Mouse (Mus musculus): ENCODE data around the gene Cym. TPM values are rescaled to one million over a fixed set of nuclear protein-coding genes. Genes with fewer than 3 reads are reported as not detected.
A peak's percentile ranks its signal among the peaks of the same experiment; 100 is the strongest.

Cym gene
- polyA plus RNA-seq, 1 experiment from 2014 or later, result not detected

GRCm38 (mm10) chr3:107214606-107215005 is 6.9 kb downstream of the Cym start:
- Histone ChIP-seq H3K27me3 (ENCODE audit: control insufficient read depth, insufficient read depth, low read length) (no peaks in the 10 kb centered on the region), H3K36me3 (ENCODE audit: control insufficient read depth, insufficient read depth, low read length) (no peaks in the 10 kb centered on the region), H3K4me1 (ENCODE audit: control insufficient read depth, insufficient read depth, low read length) (no peaks in the 10 kb centered on the region), H3K4me2 (replicated peaks; ENCODE audit: low read depth, low read length) (no peak overlapping the region), H3K4me3 (ENCODE audit: low read length) (no peak overlapping the region), H3K9me3 (ENCODE audit: control insufficient read depth, low read length) (no peaks in the 10 kb centered on the region), H3K9ac (ENCODE audit: low read depth, low read length) (no peak overlapping the region), H3K27ac (ENCODE audit: low read depth, low read length) (no peak overlapping the region)
- no peak for ATAC-seq (ENCODE audit: low FRiP score, low TSS enrichment)
- WGBS, result 77% methylated on average over 5 of the region's 5 CpGs

- Histone ChIP-seq H3K27me3 (ENCODE audit: control insufficient read depth, insufficient read depth, low read length) (no peaks in the 10 kb centered on the region), H3K4me3 (ENCODE audit: low read length) (no peak overlapping the region), H3K9ac (ENCODE audit: low read depth, low read length) (no peak overlapping the region), H3K9me3 (ENCODE audit: control insufficient read depth, low read length) (no peaks in the 10 kb centered on the region), H3K27ac (ENCODE audit: low read depth, low read length) (no peak overlapping the region), H3K4me2 (replicated peaks; ENCODE audit: low read depth, low read length) (no peak overlapping the region), H3K36me3 (ENCODE audit: control insufficient read depth, insufficient read depth, low read length) (no peaks in the 10 kb centered on the region), H3K4me1 (ENCODE audit: control insufficient read depth, insufficient read depth, low read length) (0 out of 2 replicates have a peak, but pooled peaks cover 5% of the 10 kb centered on the region)
- WGBS, result 60% methylated on average over 7 of the region's 7 CpGs
- ATAC-seq (ENCODE audit: low FRiP score, low TSS enrichment), result peak; percentile 28; the same call in 1 of the 2 replicates
These were observed 13.8 kb downstream of the Cym start for GRCm38 (mm10) chr3:107207625-107208253.

- Histone ChIP-seq H3K36me3 (ENCODE audit: control insufficient read depth, insufficient read depth, low read length) (no peaks in the 10 kb centered on the region), H3K9me3 (ENCODE audit: control insufficient read depth, low read length) (no peaks in the 10 kb centered on the region), H3K9ac (ENCODE audit: low read depth, low read length) (no peak overlapping the region), H3K4me1 (ENCODE audit: control insufficient read depth, insufficient read depth, low read length) (0 out of 2 replicates have a peak, but pooled peaks cover 5% of the 10 kb centered on the region), H3K27me3 (ENCODE audit: control insufficient read depth, insufficient read depth, low read length) (no peaks in the 10 kb centered on the region), H3K27ac (ENCODE audit: low read depth, low read length) (no peak overlapping the region), H3K4me2 (replicated peaks; ENCODE audit: low read depth, low read length) (no peak overlapping the region), H3K4me3 (ENCODE audit: low read length) (no peak overlapping the region)
- no peak for ATAC-seq (ENCODE audit: low FRiP score, low TSS enrichment)
- 38% methylated on average over 4 of the region's 4 CpGs for WGBS
These were observed 14.9 kb downstream of the Cym start for GRCm38 (mm10) chr3:107206490-107207150.

- no peaks in the 10 kb centered on the region for H3K36me3 ChIP-seq (ENCODE audit: control insufficient read depth, insufficient read depth, low read length)
- H3K9ac ChIP-seq (ENCODE audit: low read depth, low read length), result no peak overlapping the region
- no peaks in the 10 kb centered on the region for H3K9me3 ChIP-seq (ENCODE audit: control insufficient read depth, low read length)
- 0 out of 2 replicates have a peak, but pooled peaks cover 5% of the 10 kb centered on the region for H3K4me1 ChIP-seq (ENCODE audit: control insufficient read depth, insufficient read depth, low read length)
- no peak overlapping the region for H3K27ac ChIP-seq (ENCODE audit: low read depth, low read length)
- no peaks in the 10 kb centered on the region for H3K27me3 ChIP-seq (ENCODE audit: control insufficient read depth, insufficient read depth, low read length)
- no peak for ATAC-seq (ENCODE audit: low FRiP score, low TSS enrichment)
- H3K4me3 ChIP-seq (ENCODE audit: low read length), result no peak overlapping the region
- WGBS, result 13% methylated on average over 4 of the region's 4 CpGs
- H3K4me2 ChIP-seq (replicated peaks; ENCODE audit: low read depth, low read length), result no peak overlapping the region
These were observed 15.5 kb downstream of the Cym start for GRCm38 (mm10) chr3:107205994-107206393.

- no peaks in the 10 kb centered on the region for H3K9me3 ChIP-seq (ENCODE audit: control insufficient read depth, low read length)
- ATAC-seq (ENCODE audit: low FRiP score, low TSS enrichment), result no peak
These were observed 16.4 kb downstream of the Cym start for GRCm38 (mm10) chr3:107205170-107205569.

GRCm38 (mm10) chr3:107204413-107204812 is 17.1 kb downstream of the Cym start:
- Histone ChIP-seq H3K27ac (ENCODE audit: low read depth, low read length) (no peak overlapping the region), H3K9ac (ENCODE audit: low read depth, low read length) (no peak overlapping the region), H3K4me1 (ENCODE audit: control insufficient read depth, insufficient read depth, low read length) (0 out of 2 replicates have a peak, but pooled peaks cover 5% of the 10 kb centered on the region), H3K4me2 (replicated peaks; ENCODE audit: low read depth, low read length) (no peak overlapping the region), H3K4me3 (ENCODE audit: low read length) (no peak overlapping the region), H3K9me3 (ENCODE audit: control insufficient read depth, low read length) (no peaks in the 10 kb centered on the region), H3K27me3 (ENCODE audit: control insufficient read depth, insufficient read depth, low read length) (no peaks in the 10 kb centered on the region), H3K36me3 (ENCODE audit: control insufficient read depth, insufficient read depth, low read length) (no peaks in the 10 kb centered on the region)
- WGBS, result 91% methylated on average over 3 of the region's 3 CpGs
- ATAC-seq (ENCODE audit: low FRiP score, low TSS enrichment), result no peak

More at GRCm38 (mm10) chr3:107205170-107205569, 16.4 kb downstream of the Cym start:
- no peak overlapping the region for H3K9ac ChIP-seq (ENCODE audit: low read depth, low read length)
- no peak overlapping the region for H3K27ac ChIP-seq (ENCODE audit: low read depth, low read length)
- H3K27me3 ChIP-seq (ENCODE audit: control insufficient read depth, insufficient read depth, low read length), result no peaks in the 10 kb centered on the region
- 0 out of 2 replicates have a peak, but pooled peaks cover 5% of the 10 kb centered on the region for H3K4me1 ChIP-seq (ENCODE audit: control insufficient read depth, insufficient read depth, low read length)
- no peak overlapping the region for H3K4me2 ChIP-seq (replicated peaks; ENCODE audit: low read depth, low read length)
- H3K4me3 ChIP-seq (ENCODE audit: low read length), result no peak overlapping the region
- H3K36me3 ChIP-seq (ENCODE audit: control insufficient read depth, insufficient read depth, low read length), result no peaks in the 10 kb centered on the region

GRCm38 (mm10) chr3:107201310-107202180 is 20.0 kb downstream of the Cym start:
- no peaks in the 10 kb centered on the region for H3K9me3 ChIP-seq (ENCODE audit: control insufficient read depth, low read length)
- no peak overlapping the region for H3K4me3 ChIP-seq (ENCODE audit: low read length)
- H3K4me1 ChIP-seq (ENCODE audit: control insufficient read depth, insufficient read depth, low read length), result no peaks in the 10 kb centered on the region
- H3K9ac ChIP-seq (ENCODE audit: low read depth, low read length), result no peak overlapping the region
- no peaks in the 10 kb centered on the region for H3K27me3 ChIP-seq (ENCODE audit: control insufficient read depth, insufficient read depth, low read length)
- no peak for ATAC-seq (ENCODE audit: low FRiP score, low TSS enrichment)
- H3K36me3 ChIP-seq (ENCODE audit: control insufficient read depth, insufficient read depth, low read length), result no peaks in the 10 kb centered on the region
- WGBS, result 30% methylated on average over 9 of the region's 9 CpGs
- H3K27ac ChIP-seq (ENCODE audit: low read depth, low read length), result no peak overlapping the region
- no peak overlapping the region for H3K4me2 ChIP-seq (replicated peaks; ENCODE audit: low read depth, low read length)

GRCm38 (mm10) chr3:107188226-107188899 is 33.2 kb downstream of the Cym start:
- no peak overlapping the region for H3K9ac ChIP-seq (ENCODE audit: low read depth, low read length)
- WGBS, result 45% methylated on average over 6 of the region's 6 CpGs
- H3K36me3 ChIP-seq (ENCODE audit: control insufficient read depth, insufficient read depth, low read length), result no peaks in the 10 kb centered on the region
- H3K4me2 ChIP-seq (replicated peaks; ENCODE audit: low read depth, low read length), result no peak overlapping the region
- no peak overlapping the region for H3K27ac ChIP-seq (ENCODE audit: low read depth, low read length)
- no peaks in the 10 kb centered on the region for H3K4me1 ChIP-seq (ENCODE audit: control insufficient read depth, insufficient read depth, low read length)
- ATAC-seq (ENCODE audit: low FRiP score, low TSS enrichment), result peak; percentile 28; the same call in 1 of the 2 replicates
- no peaks in the 10 kb centered on the region for H3K9me3 ChIP-seq (ENCODE audit: control insufficient read depth, low read length)
- H3K27me3 ChIP-seq (ENCODE audit: control insufficient read depth, insufficient read depth, low read length), result no peaks in the 10 kb centered on the region
- no peak overlapping the region for H3K4me3 ChIP-seq (ENCODE audit: low read length)

Measured in kidney, embryonic 14.5 days (tissue).